Mouse (Mus musculus) B cell, adult 67 days (primary cell): Measurements from ENCODE around the gene Gje1. TPM values are rescaled to one million over a fixed set of nuclear protein-coding genes. Genes with fewer than 3 reads are reported as not detected.

ENCODE experiments used
- total RNA-seq, 2 experiments: library from RNA; stranded (reverse); gene quantifications; 4 replicates each; pipeline ENCODE4 v1.2.4; 2023

The Gje1 gene
- not detected for total RNA-seq

DNA sequence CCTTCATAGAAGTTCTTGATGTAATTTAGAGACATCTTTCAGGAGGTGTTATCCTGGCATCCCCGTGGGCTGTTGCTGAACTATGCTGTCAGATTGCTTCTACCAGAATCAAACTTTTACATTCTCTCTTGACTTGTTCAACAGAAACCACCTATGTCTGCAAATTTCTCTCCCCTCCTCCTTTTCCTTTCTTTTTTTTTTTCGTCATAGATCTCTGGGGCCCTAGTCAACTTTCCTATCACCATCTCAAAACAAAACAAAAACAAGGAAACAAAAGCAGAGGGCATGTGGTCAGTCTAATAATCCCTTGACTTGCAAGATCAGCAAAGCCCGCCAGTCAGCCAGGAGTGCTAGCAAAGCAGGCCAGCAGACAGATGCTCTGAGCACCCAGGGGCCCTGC is at the start of gene Gje1:
TSS of gene Gje1 (minus strand) at position 101 of the 400 bp plus-strand sequence.

DNA sequence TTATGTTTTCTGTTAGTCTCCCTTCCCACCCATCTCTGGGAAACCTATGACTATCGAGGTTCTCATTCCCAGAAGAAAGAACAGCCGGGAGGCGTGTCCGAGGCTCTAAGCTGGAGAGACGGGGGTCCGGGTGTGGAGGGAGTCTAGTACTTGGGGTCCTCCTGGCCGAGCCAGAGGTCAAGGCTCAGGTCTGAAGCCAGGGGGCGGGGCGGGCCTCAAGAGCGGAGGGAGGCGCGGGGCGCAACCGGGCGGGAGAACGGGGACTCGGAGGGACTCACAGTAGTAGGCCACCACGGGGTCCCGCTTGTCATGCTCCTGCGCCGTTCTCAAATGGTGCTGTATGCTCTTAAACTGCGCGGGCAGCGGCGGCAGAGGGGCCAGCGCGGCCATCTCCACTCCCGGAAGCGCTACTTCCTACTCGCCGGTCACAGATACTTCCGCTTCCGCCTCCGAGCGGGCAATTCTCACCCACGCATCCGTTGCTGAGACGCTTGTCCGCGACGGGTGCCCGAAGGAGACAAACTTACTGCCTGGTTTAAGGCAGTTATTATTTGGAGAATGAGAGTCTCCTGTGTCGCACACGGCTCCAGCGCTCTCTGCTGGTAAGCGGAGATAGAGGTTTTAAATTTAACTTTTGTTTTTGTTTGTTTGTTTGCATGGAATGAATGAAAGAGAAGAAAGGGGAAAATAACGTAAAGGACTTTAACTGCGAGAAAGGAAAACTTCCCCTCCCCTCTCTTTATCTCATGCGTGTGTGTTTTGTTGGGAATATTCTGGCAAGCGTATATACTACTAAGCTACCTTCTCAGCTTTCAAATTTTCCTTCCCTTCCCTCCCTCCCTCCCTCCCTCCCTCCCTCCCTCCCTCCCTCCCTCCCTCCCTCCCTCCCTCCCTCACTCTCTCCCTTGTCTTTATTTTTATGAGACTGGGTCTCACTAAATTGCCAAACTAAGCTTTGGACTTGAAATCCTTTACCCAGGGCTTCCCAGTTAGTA is 12.6 kb downstream of the Gje1 start, which contains the start of the genes Vta1 and Nmbr:
TSS of gene Vta1 (minus strand) at position 489 of the 995 bp plus-strand sequence.
TSS of gene Nmbr (plus strand) at position 520 of the 995 bp plus-strand sequence.

Other genes with a start within 250 kb of the Gje1 start
- gene Adgrg6, start 172.6 kb downstream of the Gje1 start, total RNA-seq: not detected
- gene Vta1, start 12.7 kb downstream of the Gje1 start, total RNA-seq: 10 to 100 TPM; 48.1 to 50.3 TPM
- gene Nmbr, start 12.6 kb downstream of the Gje1 start, total RNA-seq: not detected